Mouse (Mus musculus) hindlimb bud, embryonic 11.5 days (tissue): ENCODE data around the gene Cldn19.
A peak's percentile ranks its signal among the peaks of the same experiment; 100 is the strongest.
"Not testable (repeated sequence)": the region's sequence is repeated elsewhere in the genome, so short reads cannot be mapped to it uniquely, and the experiment has no call there.

ENCODE experiments used
- DNase-seq: peaks from one replicate; pipeline ENCODE4 v3.0.0-alpha.2; 2012; ENCODE audit warnings: low read depth, low spot score; ENCODE audit errors: extremely low spot score

The Cldn19 gene

GRCm38 (mm10) chr4:119252025-119252808 is 3.0 kb upstream of the Cldn19 start:
- DNase-seq, result no peak

- no peak for DNase-seq
Observed at GRCm38 (mm10) chr4:119254012-119254618, 1.1 kb upstream of the Cldn19 start.

- no peak for DNase-seq
Observed at GRCm38 (mm10) chr4:119257083-119257482, 1.9 kb downstream of the Cldn19 start.

GRCm38 (mm10) chr4:119259344-119260254 is 4.4 kb downstream of the Cldn19 start:
- DNase-seq, result no peak

GRCm38 (mm10) chr4:119261087-119261713 is 6.0 kb downstream of the Cldn19 start:
- no peak for DNase-seq

- DNase-seq, result no peak
Observed at GRCm38 (mm10) chr4:119262483-119262882, 7.3 kb downstream of the Cldn19 start.

GRCm38 (mm10) chr4:119263459-119263858 is 8.2 kb downstream of the Cldn19 start:
- DNase-seq, result no peak

GRCm38 (mm10) chr4:119266606-119267005 is 11.4 kb downstream of the Cldn19 start:
- DNase-seq, result no peak

- no peak for DNase-seq
Observed at GRCm38 (mm10) chr4:119274627-119275026, 19.4 kb downstream of the Cldn19 start.

GRCm38 (mm10) chr4:119275226-119275625 is 20.0 kb downstream of the Cldn19 start:
- DNase-seq, result no peak

- DNase-seq, result no peak
Observed at GRCm38 (mm10) chr4:119275726-119276125, 20.5 kb downstream of the Cldn19 start.

- not testable (repeated sequence) for DNase-seq
Observed at GRCm38 (mm10) chr4:119278784-119279183, 23.6 kb downstream of the Cldn19 start.

- no peak for DNase-seq
Observed at GRCm38 (mm10) chr4:119284861-119285260, 29.6 kb downstream of the Cldn19 start.

GRCm38 (mm10) chr4:119285336-119285735 is 30.1 kb downstream of the Cldn19 start:
- DNase-seq, result no peak

- no peak for DNase-seq
Observed at GRCm38 (mm10) chr4:119291921-119292320, 36.7 kb downstream of the Cldn19 start.

- peak; percentile 26 for DNase-seq
Observed at GRCm38 (mm10) chr4:119292771-119293573, 37.8 kb downstream of the Cldn19 start.

- no peak for DNase-seq
Observed at GRCm38 (mm10) chr4:119293574-119294258, 38.5 kb downstream of the Cldn19 start.

GRCm38 (mm10) chr4:119294415-119295133 is 39.4 kb downstream of the Cldn19 start, which contains the start of gene Ybx1:
TSS of gene Ybx1 (minus strand) at chr4:119294604.
- peak; percentile 93 for DNase-seq

GRCm38 (mm10) chr4:119295134-119295453 is 39.9 kb downstream of the Cldn19 start:
- DNase-seq, result no peak
